Mouse (Mus musculus): Measurements from ENCODE around the gene Frmpd1.

DNA sequence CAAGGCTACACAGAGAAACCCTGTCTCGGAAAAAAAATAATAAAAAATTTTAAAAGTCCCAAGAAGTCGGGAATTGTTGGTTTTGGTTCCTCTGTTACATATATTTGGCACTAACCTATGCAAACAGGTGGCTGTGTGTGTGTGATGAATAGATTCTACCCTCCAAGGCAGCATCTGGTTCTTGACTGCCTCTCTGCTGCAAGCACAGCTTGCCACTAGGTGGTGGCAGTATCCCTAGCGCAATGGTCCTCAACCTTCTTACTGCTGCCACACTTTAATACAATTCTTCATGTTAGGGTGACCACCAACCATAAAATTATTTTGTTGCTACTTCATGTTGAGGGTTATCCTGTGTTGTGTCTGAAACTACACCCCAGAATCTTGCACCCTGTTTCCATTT lies 101.6 kb downstream of the Frmpd1 start:
- TF ChIP-seq POLR2A (IDR thresholded peaks at IDR 0.05; ENCODE audit: low read depth, low read length) (no peak), CTCF (IDR thresholded peaks at IDR 0.05; ENCODE audit: extremely low read depth, insufficient read length, insufficient replicate concordance, low read depth, low read length) (peak; percentile 42; the same call in 1 of the 2 replicates)

Measured in small intestine, adult 2 months (tissue).